Comparison of ENCODE assay signal across 25 mouse cellular contexts in the genomic region with DNA sequence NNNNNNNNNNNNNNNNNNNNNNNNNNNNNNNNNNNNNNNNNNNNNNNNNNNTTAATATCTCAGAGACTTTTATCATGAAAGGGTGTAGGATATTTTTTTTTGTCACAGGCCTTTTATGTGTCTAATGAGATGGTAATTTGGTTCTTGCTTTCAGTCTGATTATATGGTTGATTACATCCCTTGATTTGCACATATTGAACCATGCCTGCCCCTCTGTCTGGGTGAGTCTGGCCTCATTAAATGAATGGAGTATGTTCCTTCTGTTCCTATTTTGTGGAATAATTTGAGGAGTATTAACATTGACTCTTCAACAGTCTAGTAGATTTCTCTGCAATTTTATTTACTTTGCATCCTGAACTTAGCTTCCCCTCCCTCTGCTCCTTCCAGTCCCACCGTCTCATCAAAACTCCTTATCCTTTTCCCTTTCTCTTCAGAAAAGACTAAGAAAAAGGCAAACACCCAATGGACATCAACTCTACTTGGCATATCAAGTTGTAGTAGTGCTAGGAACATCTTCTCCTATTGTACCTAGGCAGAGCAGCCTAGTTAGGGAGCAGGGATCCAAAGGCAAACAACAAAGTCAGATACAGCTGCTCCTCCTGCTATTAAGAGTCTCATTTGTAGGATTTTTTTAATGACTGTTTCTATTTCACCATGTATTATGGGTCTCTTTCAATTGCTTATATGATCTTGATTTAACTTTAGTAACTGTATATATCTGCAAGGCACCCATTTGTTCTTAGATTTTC.
DNase-seq lines count a peak whose midpoint lies in the region; ATAC-seq and TF ChIP-seq lines count a peak whose summit lies in the region.
"Had no signal": no experiment of that assay in that cellular context is flagged by ENCODE, and none has a peak within 500 bp of the region (broad histone marks: within the 10 kb centered on the region; RNA-seq: fewer than 3 reads in every experiment).

No protein-coding gene starts in this region.

- H3K27ac ChIP-seq in hindbrain, embryonic 11.5 days (ENCODE audit: low read depth, low read length): no peak overlapping the region
- no peak overlapping the region for H3K27ac ChIP-seq in hindbrain, embryonic 10.5 days
- H3K27ac ChIP-seq in midbrain, postnatal 0 days (ENCODE audit: low read depth, low read length): no peak overlapping the region
- H3K27ac ChIP-seq in midbrain, embryonic 10.5 days (replicated peaks): no peak overlapping the region
- peak overlapping the region; percentile 47; the same call in 1 of the 2 replicates for H3K27ac ChIP-seq in forebrain, embryonic 15.5 days (replicated peaks)
- no peak overlapping the region for H3K27ac ChIP-seq in left cerebral cortex, adult 2 months
- H3K27ac ChIP-seq: embryonic facial prominence, embryonic 15.5 days; heart, embryonic 15.5 days; intestine, embryonic 15.5 days; limb, embryonic 13.5 days; liver, embryonic 13.5 days; neural tube, embryonic 13.5 days had no signal

- H3K4me2 ChIP-seq in hindbrain, embryonic 11.5 days (replicated peaks; ENCODE audit: low read depth, low read length): no peak overlapping the region
- no peak overlapping the region for H3K4me2 ChIP-seq in midbrain, postnatal 0 days (ENCODE audit: low read depth, low read length, poor library complexity, severe bottlenecking)
- H3K4me2 ChIP-seq in forebrain, embryonic 15.5 days (replicated peaks): no peak overlapping the region
- H3K4me2 ChIP-seq: embryonic facial prominence, embryonic 15.5 days; heart, embryonic 15.5 days; intestine, embryonic 15.5 days; limb, embryonic 13.5 days; liver, embryonic 13.5 days; lung, embryonic 14.5 days; neural tube, embryonic 13.5 days had no signal

- H3K27me3 ChIP-seq in hindbrain, embryonic 11.5 days (ENCODE audit: control insufficient read depth, insufficient read depth, low read length): no peaks in the 10 kb centered on the region
- H3K27me3 ChIP-seq in hindbrain, embryonic 10.5 days (ENCODE audit: insufficient read depth, poor library complexity, severe bottlenecking): no peaks in the 10 kb centered on the region
- H3K27me3 ChIP-seq in midbrain, postnatal 0 days (ENCODE audit: insufficient read depth, low read length): no peaks in the 10 kb centered on the region
- H3K27me3 ChIP-seq in midbrain, embryonic 10.5 days (ENCODE audit: low read depth, poor library complexity, severe bottlenecking): no peaks in the 10 kb centered on the region
- no peaks in the 10 kb centered on the region for H3K27me3 ChIP-seq in forebrain, embryonic 15.5 days
- H3K27me3 ChIP-seq: embryonic facial prominence, embryonic 15.5 days; heart, embryonic 15.5 days; intestine, embryonic 15.5 days; limb, embryonic 13.5 days; liver, embryonic 13.5 days; neural tube, embryonic 13.5 days had no signal

- WGBS in hindbrain, embryonic 11.5 days: 70% methylated on average over 1 of the region's 1 CpGs
- WGBS in hindbrain, embryonic 10.5 days: 74% methylated on average over 1 of the region's 1 CpGs
- WGBS in midbrain, postnatal 0 days: 45% methylated on average over 1 of the region's 1 CpGs
- WGBS in midbrain, embryonic 10.5 days: 79% methylated on average over 1 of the region's 1 CpGs
- WGBS in forebrain, embryonic 15.5 days: 3% methylated on average over 1 of the region's 1 CpGs

- ATAC-seq in hindbrain, embryonic 11.5 days (ENCODE audit: low FRiP score): peak; percentile 81
- no peak for ATAC-seq in midbrain, postnatal 0 days (ENCODE audit: low FRiP score)
- ATAC-seq in forebrain, embryonic 15.5 days (replicated peaks): peak; percentile 96
- ATAC-seq: intestine, embryonic 15.5 days had no signal

- TF ChIP-seq CTCF in midbrain, postnatal 0 days (IDR thresholded peaks at IDR 0.05): no peak
- TF ChIP-seq CTCF in left cerebral cortex, adult 2 months (IDR thresholded peaks at IDR 0.05): no peak

- H3K4me3 ChIP-seq in hindbrain, embryonic 11.5 days (ENCODE audit: low read depth, low read length): no peak overlapping the region
- no peak overlapping the region for H3K4me3 ChIP-seq in hindbrain, embryonic 10.5 days
- H3K4me3 ChIP-seq in midbrain, postnatal 0 days (ENCODE audit: low read depth, low read length): no peak overlapping the region
- no peak overlapping the region for H3K4me3 ChIP-seq in midbrain, embryonic 10.5 days
- H3K4me3 ChIP-seq in forebrain, embryonic 15.5 days: no peak overlapping the region
- H3K4me3 ChIP-seq in left cerebral cortex, adult 2 months: no peak overlapping the region
- H3K4me3 ChIP-seq: embryonic facial prominence, embryonic 15.5 days; heart, embryonic 15.5 days; intestine, embryonic 15.5 days; limb, embryonic 13.5 days; liver, embryonic 13.5 days; neural tube, embryonic 13.5 days had no signal

- no peaks in the 10 kb centered on the region for H3K9me3 ChIP-seq in hindbrain, embryonic 11.5 days (ENCODE audit: control insufficient read depth, low read length)
- H3K9me3 ChIP-seq in hindbrain, embryonic 10.5 days: no peaks in the 10 kb centered on the region
- no peaks in the 10 kb centered on the region for H3K9me3 ChIP-seq in midbrain, postnatal 0 days (ENCODE audit: low read length)
- no peaks in the 10 kb centered on the region for H3K9me3 ChIP-seq in midbrain, embryonic 10.5 days (replicated peaks)
- H3K9me3 ChIP-seq in forebrain, embryonic 15.5 days: no peaks in the 10 kb centered on the region
- H3K9me3 ChIP-seq: embryonic facial prominence, embryonic 15.5 days; heart, embryonic 15.5 days; intestine, embryonic 15.5 days; limb, embryonic 13.5 days; liver, embryonic 13.5 days; neural tube, embryonic 13.5 days had no signal

- no peak overlapping the region for H3K9ac ChIP-seq in hindbrain, embryonic 11.5 days (ENCODE audit: low read depth, low read length)
- H3K9ac ChIP-seq in midbrain, postnatal 0 days (replicated peaks; ENCODE audit: low read length, poor library complexity, severe bottlenecking): no peak overlapping the region
- H3K9ac ChIP-seq in forebrain, embryonic 15.5 days (replicated peaks): no peak overlapping the region
- H3K9ac ChIP-seq: embryonic facial prominence, embryonic 15.5 days; heart, embryonic 15.5 days; intestine, embryonic 15.5 days; limb, embryonic 13.5 days; liver, embryonic 13.5 days; lung, embryonic 14.5 days; neural tube, embryonic 13.5 days had no signal

- H3K4me1 ChIP-seq in hindbrain, embryonic 11.5 days (replicated peaks; ENCODE audit: control insufficient read depth, insufficient read depth, low read length): no peaks in the 10 kb centered on the region
- no peaks in the 10 kb centered on the region for H3K4me1 ChIP-seq in hindbrain, embryonic 10.5 days (replicated peaks)
- no peaks in the 10 kb centered on the region for H3K4me1 ChIP-seq in midbrain, postnatal 0 days (ENCODE audit: insufficient read depth, low read length)
- H3K4me1 ChIP-seq in midbrain, embryonic 10.5 days: no peaks in the 10 kb centered on the region
- no peaks in the 10 kb centered on the region for H3K4me1 ChIP-seq in forebrain, embryonic 15.5 days
- H3K4me1 ChIP-seq: embryonic facial prominence, embryonic 15.5 days; heart, embryonic 15.5 days; intestine, embryonic 15.5 days; limb, embryonic 13.5 days; liver, embryonic 13.5 days; neural tube, embryonic 13.5 days had no signal

- peak; percentile 6 for DNase-seq in hindbrain, embryonic 11.5 days (ENCODE audit: low spot score)
- DNase-seq in hindbrain, embryonic 10.5 days (ENCODE audit: low spot score): no peak
- peak; percentile 2 for DNase-seq in midbrain, postnatal 0 days (ENCODE audit: low spot score)
- no peak for DNase-seq in midbrain, embryonic 10.5 days (ENCODE audit: low spot score)
- DNase-seq in cerebellum, adult 11-12 months: no peak
- no peak for DNase-seq in left cerebral cortex, adult 2 months (ENCODE audit: extremely low spot score in 1 of 2, low spot score in 2 of 2)
- DNase-seq: adrenal gland, adult 2 months; cerebellum, adult 9-11 months; gastrocnemius, postnatal 36 days; heart, postnatal 4 days; kidney, adult 9 months; kidney, postnatal 25 days; layer of hippocampus, adult 9-11 months; liver, embryonic 13.5 days; lung, embryonic 14.5 days; lung, postnatal 36 days; right cerebral cortex, postnatal 25 days; thymus, adult 18-20 months; thymus, postnatal 4 days had no signal

- intact Hi-C loops in left cerebral cortex, adult 2 months (cut with DNase I): no loop called here

- no peaks in the 10 kb centered on the region for H3K36me3 ChIP-seq in hindbrain, embryonic 11.5 days (ENCODE audit: control insufficient read depth, insufficient read depth, low read length)
- no peaks in the 10 kb centered on the region for H3K36me3 ChIP-seq in hindbrain, embryonic 10.5 days
- H3K36me3 ChIP-seq in midbrain, postnatal 0 days (ENCODE audit: insufficient read depth, low read length): no peaks in the 10 kb centered on the region
- H3K36me3 ChIP-seq in midbrain, embryonic 10.5 days: no peaks in the 10 kb centered on the region
- H3K36me3 ChIP-seq in forebrain, embryonic 15.5 days: no peaks in the 10 kb centered on the region
- H3K36me3 ChIP-seq: embryonic facial prominence, embryonic 15.5 days; heart, embryonic 15.5 days; intestine, embryonic 15.5 days; limb, embryonic 13.5 days; liver, embryonic 13.5 days; neural tube, embryonic 13.5 days had no signal

Comparison
In these comparisons a context has a peak if more than half of its experiments do, and no peak if none do; other contexts are left out.
1. DNase-seq: peak in hindbrain, embryonic 11.5 days (single experiment) and midbrain, postnatal 0 days (single experiment); none in hindbrain, embryonic 10.5 days (single experiment), midbrain, embryonic 10.5 days (single experiment), cerebellum, adult 11-12 months (single experiment) and left cerebral cortex, adult 2 months (0 of 2).